Mouse (Mus musculus) adrenal gland, adult 18-20 months (tissue): Measurements from ENCODE around the gene Gjb5. TPM values are rescaled to one million over a fixed set of nuclear protein-coding genes. Genes with fewer than 3 reads are reported as not detected.

ENCODE experiments used
- DNase-seq, 2 experiments: peaks; one replicate each; pipeline ENCODE4 v3.0.0; 2021 to 2022; ENCODE audit warnings: low spot score in 2 of 2
- total RNA-seq, 2 experiments: library from RNA; stranded (reverse); gene quantifications; 1 replicate in 1 of 2; 2 replicates in 1 of 2; pipeline ENCODE4 v1.2.3; 2021

The Gjb5 gene
- total RNA-seq, 2 experiments from 2014 or later = 0.17 TPM; not detected in 1

GRCm38 (mm10) chr4:127311561-127311960 is 46.4 kb downstream of the Gjb5 start:
- no peak for DNase-seq

- no peak for DNase-seq
These were observed 51.1 kb downstream of the Gjb5 start for GRCm38 (mm10) chr4:127306915-127307314.

Other genes starting within 250 kb of the Gjb5 start
- gene Tmem35b, start 234.5 kb downstream of the Gjb5 start, total RNA-seq = 10 to 100 TPM; 15.0 to 19.6 TPM
- gene Dlgap3, start 189.0 kb downstream of the Gjb5 start, total RNA-seq = 1 to 10 TPM; 4.9 to 6.1 TPM
- gene Smim12, start 114.4 kb downstream of the Gjb5 start, total RNA-seq = 10 to 100 TPM; 50.9 to 54.2 TPM
- gene Gja4, start 44.1 kb downstream of the Gjb5 start, total RNA-seq = 1 to 10 TPM; 2.7 to 3.1 TPM
- gene Gjb3, start 27.3 kb downstream of the Gjb5 start, total RNA-seq = not detected
- not detected for gene Gjb4, start 4.1 kb downstream of the Gjb5 start, total RNA-seq